Mouse (Mus musculus) hindbrain, embryonic 16.5 days (tissue): ENCODE measurements around the gene Ttc7b. TPM values are rescaled to one million over a fixed set of nuclear protein-coding genes. Genes with fewer than 3 reads are reported as not detected.

ENCODE experiments used
- ATAC-seq: fragments of 200-750 bp; cut with Nextera tagmentation; 2 replicates; pipeline ENCODE4 v1.8.0; 2017; ENCODE audit warnings: moderate TSS enrichment, moderate library complexity
- H3K27ac ChIP-seq: fragments of 300-500 bp; sonication (generic); 2 replicates; pipeline ENCODE4 v1.5.1; 2014; ENCODE audit warnings: low read depth, mild to moderate bottlenecking, control low read depth, low read length, moderate library complexity
- H3K27me3 ChIP-seq: fragments of 300-500 bp; sonication (generic); replicated peaks from 2 replicates; pipeline ENCODE4 v1.6.1; 2014; ENCODE audit warnings: low read length; ENCODE audit not compliant: control insufficient read depth, insufficient read depth
- H3K36me3 ChIP-seq: fragments of 300-500 bp; sonication (generic); 2 replicates; pipeline ENCODE4 v1.6.1; 2014; ENCODE audit warnings: mild to moderate bottlenecking, low read length, moderate library complexity, mixed read lengths; ENCODE audit not compliant: control insufficient read depth, insufficient read depth
- H3K4me1 ChIP-seq: fragments of 300-500 bp; sonication (generic); 2 replicates; pipeline ENCODE4 v1.6.1; 2014; ENCODE audit warnings: low read depth, low read length; ENCODE audit not compliant: control insufficient read depth, insufficient read depth
- H3K4me2 ChIP-seq: fragments of 300-500 bp; sonication (generic); 2 replicates; pipeline ENCODE4 v1.6.1; 2014; ENCODE audit warnings: mild to moderate bottlenecking, low read length, control low read depth, moderate library complexity
- H3K4me3 ChIP-seq: fragments of 300-500 bp; sonication (generic); 2 replicates; pipeline ENCODE4 v1.5.1; 2014; ENCODE audit warnings: mild to moderate bottlenecking, low read length, control low read depth, moderate library complexity
- H3K9ac ChIP-seq: fragments of 300-500 bp; sonication (generic); 2 replicates; pipeline ENCODE4 v1.6.1; 2014; ENCODE audit warnings: low read depth, mild to moderate bottlenecking, control low read depth, low read length, moderate library complexity
- H3K9me3 ChIP-seq: fragments of 300-500 bp; sonication (generic); 2 replicates; pipeline ENCODE4 v1.6.1; 2014; ENCODE audit warnings: mild to moderate bottlenecking, low read length, moderate library complexity; ENCODE audit not compliant: control insufficient read depth
- WGBS: fragments of 180-500 bp; shearing (Covaris S2); extraction: QIAGEN DNeasy Blood & Tissue Kit; methylation state at CpG from one replicate; pipeline ENCODE4 v1.1.7; 2014; 5-methylcytosine and 5-hydroxymethylcytosine counted together
- polyA plus RNA-seq: library from polyadenylated mRNA; unstranded; fragments of >200 nt; fragmentation: Nextera tagmentation; extraction: Ambion mirVana; gene quantifications from 2 replicates; pipeline ENCODE4 v1.2.1, GENCODE M21; 2015

Gene Ttc7b
- polyA plus RNA-seq, 1 experiment from 2014 or later, result 8.8 TPM

- no peak overlapping the region for H3K27ac ChIP-seq
- no peak overlapping the region for H3K4me2 ChIP-seq
- H3K9me3 ChIP-seq, result no peaks in the 10 kb centered on the region
- H3K36me3 ChIP-seq, result peaks cover 31% of the 10 kb centered on the region
- no peaks in the 10 kb centered on the region for H3K27me3 ChIP-seq
- ATAC-seq, result no peak
- 90% methylated on average over 2 of the region's 2 CpGs for WGBS
- H3K9ac ChIP-seq, result no peak overlapping the region
- no peaks in the 10 kb centered on the region for H3K4me1 ChIP-seq
- H3K4me3 ChIP-seq, result no peak overlapping the region
Observed at GRCm38 (mm10) chr12:100369786-100370185, 150.8 kb downstream of the Ttc7b start.

- Histone ChIP-seq H3K4me1 (no peaks in the 10 kb centered on the region), H3K27me3 (no peaks in the 10 kb centered on the region), H3K36me3 (peaks cover 31% of the 10 kb centered on the region), H3K27ac (no peak overlapping the region), H3K4me2 (no peak overlapping the region), H3K9ac (no peak overlapping the region), H3K4me3 (no peak overlapping the region), H3K9me3 (no peaks in the 10 kb centered on the region)
- no peak for ATAC-seq
- WGBS, result 67% methylated on average over 3 of the region's 3 CpGs
Observed at GRCm38 (mm10) chr12:100369220-100369619, 151.4 kb downstream of the Ttc7b start.

GRCm38 (mm10) chr12:100361330-100361729 is 159.3 kb downstream of the Ttc7b start:
- ATAC-seq, result no peak
- Histone ChIP-seq H3K9me3 (no peaks in the 10 kb centered on the region), H3K27ac (no peak overlapping the region), H3K4me1 (no peaks in the 10 kb centered on the region), H3K4me3 (no peak overlapping the region), H3K27me3 (no peaks in the 10 kb centered on the region), H3K4me2 (no peak overlapping the region), H3K36me3 (peaks cover 13% of the 10 kb centered on the region), H3K9ac (no peak overlapping the region)
- 80% methylated on average over 12 of the region's 12 CpGs for WGBS

GRCm38 (mm10) chr12:100358040-100358620 is 162.5 kb downstream of the Ttc7b start:
- Histone ChIP-seq H3K4me1 (no peaks in the 10 kb centered on the region), H3K36me3 (peaks cover 6% of the 10 kb centered on the region), H3K4me2 (no peak overlapping the region), H3K27me3 (no peaks in the 10 kb centered on the region), H3K9ac (no peak overlapping the region), H3K27ac (no peak overlapping the region), H3K4me3 (no peak overlapping the region), H3K9me3 (no peaks in the 10 kb centered on the region)
- ATAC-seq, result no peak
- WGBS, result 64% methylated on average over 6 of the region's 6 CpGs

GRCm38 (mm10) chr12:100356407-100356806 is 164.2 kb downstream of the Ttc7b start:
- Histone ChIP-seq H3K4me3 (no peak overlapping the region), H3K27ac (no peak overlapping the region), H3K36me3 (peaks cover 6% of the 10 kb centered on the region), H3K27me3 (no peaks in the 10 kb centered on the region), H3K9ac (no peak overlapping the region), H3K4me1 (no peaks in the 10 kb centered on the region), H3K4me2 (no peak overlapping the region), H3K9me3 (no peaks in the 10 kb centered on the region)
- ATAC-seq, result no peak
- WGBS, result 97% methylated on average over 7 of the region's 7 CpGs

- no peak overlapping the region for H3K4me3 ChIP-seq
- H3K4me1 ChIP-seq, result no peaks in the 10 kb centered on the region
- H3K4me2 ChIP-seq, result no peak overlapping the region
- H3K9ac ChIP-seq, result no peak overlapping the region
- ATAC-seq, result peak; percentile 45; the same call in 1 of the 2 replicates
- H3K36me3 ChIP-seq, result peaks cover 6% of the 10 kb centered on the region
- H3K27ac ChIP-seq, result no peak overlapping the region
- 78% methylated on average over 5 of the region's 5 CpGs for WGBS
- no peaks in the 10 kb centered on the region for H3K9me3 ChIP-seq
- no peaks in the 10 kb centered on the region for H3K27me3 ChIP-seq
Observed at GRCm38 (mm10) chr12:100355565-100355964, 165.1 kb downstream of the Ttc7b start.

- no peak overlapping the region for H3K4me3 ChIP-seq
- H3K36me3 ChIP-seq, result peaks cover 6% of the 10 kb centered on the region
- no peaks in the 10 kb centered on the region for H3K4me1 ChIP-seq
- ATAC-seq, result no peak
- no peak overlapping the region for H3K9ac ChIP-seq
- 76% methylated on average over 7 of the region's 7 CpGs for WGBS
- no peaks in the 10 kb centered on the region for H3K27me3 ChIP-seq
- no peak overlapping the region for H3K4me2 ChIP-seq
- no peak overlapping the region for H3K27ac ChIP-seq
- no peaks in the 10 kb centered on the region for H3K9me3 ChIP-seq
Observed at GRCm38 (mm10) chr12:100353954-100354353, 166.7 kb downstream of the Ttc7b start.

GRCm38 (mm10) chr12:100353075-100353782 is 167.4 kb downstream of the Ttc7b start:
- ATAC-seq, result no peak
- peaks cover 6% of the 10 kb centered on the region for H3K36me3 ChIP-seq
- H3K27ac ChIP-seq, result no peak overlapping the region
- H3K9ac ChIP-seq, result no peak overlapping the region
- no peak overlapping the region for H3K4me3 ChIP-seq
- no peaks in the 10 kb centered on the region for H3K4me1 ChIP-seq
- WGBS, result 88% methylated on average over 16 of the region's 16 CpGs
- H3K4me2 ChIP-seq, result no peak overlapping the region
- H3K27me3 ChIP-seq, result no peaks in the 10 kb centered on the region
- H3K9me3 ChIP-seq, result no peaks in the 10 kb centered on the region

- 91% methylated on average over 6 of the region's 6 CpGs for WGBS
- no peak overlapping the region for H3K27ac ChIP-seq
- no peak overlapping the region for H3K4me2 ChIP-seq
- no peaks in the 10 kb centered on the region for H3K27me3 ChIP-seq
- H3K9me3 ChIP-seq, result no peaks in the 10 kb centered on the region
- no peak for ATAC-seq
- no peaks in the 10 kb centered on the region for H3K4me1 ChIP-seq
- peaks cover 3% of the 10 kb centered on the region for H3K36me3 ChIP-seq
- H3K9ac ChIP-seq, result no peak overlapping the region
- no peak overlapping the region for H3K4me3 ChIP-seq
Observed at GRCm38 (mm10) chr12:100352094-100352493, 168.5 kb downstream of the Ttc7b start.
